Mouse (Mus musculus): Measurements from ENCODE around the gene Ssbp2. TPM values are rescaled to one million over a fixed set of nuclear protein-coding genes. Genes with fewer than 3 reads are reported as not detected.

The Ssbp2 gene
- polyA plus RNA-seq (2014; fragmentation: Illumina TruSeq; extraction: RNeasy Lipid Tissue Mini Kit (QIAGEN cat#74804); ENCODE audit: low read depth, low replicate concordance): 1.4 TPM

DNA sequence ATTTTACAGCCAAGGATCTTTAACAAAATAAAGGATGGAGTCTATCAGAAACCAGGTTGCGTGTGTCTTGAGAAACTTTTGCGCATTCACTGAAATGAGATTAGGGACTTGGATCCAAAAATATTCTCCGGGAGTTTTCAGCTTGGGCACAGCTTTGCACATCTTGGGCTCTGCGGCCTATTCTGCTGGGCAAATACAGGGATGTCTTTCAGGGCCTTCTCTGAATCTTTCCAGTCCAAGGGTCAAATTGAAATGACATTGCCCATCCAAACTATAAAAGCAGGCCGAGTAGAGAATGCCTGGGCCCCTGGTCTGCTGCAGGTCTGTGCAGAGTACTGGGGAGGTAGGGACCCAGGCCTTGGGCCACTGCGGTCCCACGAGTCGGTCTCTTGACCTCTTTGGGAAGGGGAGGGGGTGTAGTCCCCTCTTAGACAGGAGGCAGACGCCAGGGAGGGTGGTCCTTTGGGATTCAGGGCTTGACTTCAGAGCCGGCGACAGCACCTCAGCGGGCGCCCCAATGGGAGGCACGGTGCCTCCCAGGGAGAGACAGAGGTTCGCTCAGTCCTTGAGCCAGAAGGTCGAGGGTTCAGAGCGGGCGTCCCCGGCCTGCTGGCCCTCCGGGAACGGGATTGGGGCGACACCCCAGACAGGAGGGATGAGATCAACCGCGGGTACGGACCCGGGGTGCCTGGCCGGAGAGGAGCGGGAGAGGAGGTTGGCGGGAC, at the start of gene Ssbp2:
Ssbp2 (plus strand) TSS at position 388 of the 725 bp plus-strand sequence.

DNA sequence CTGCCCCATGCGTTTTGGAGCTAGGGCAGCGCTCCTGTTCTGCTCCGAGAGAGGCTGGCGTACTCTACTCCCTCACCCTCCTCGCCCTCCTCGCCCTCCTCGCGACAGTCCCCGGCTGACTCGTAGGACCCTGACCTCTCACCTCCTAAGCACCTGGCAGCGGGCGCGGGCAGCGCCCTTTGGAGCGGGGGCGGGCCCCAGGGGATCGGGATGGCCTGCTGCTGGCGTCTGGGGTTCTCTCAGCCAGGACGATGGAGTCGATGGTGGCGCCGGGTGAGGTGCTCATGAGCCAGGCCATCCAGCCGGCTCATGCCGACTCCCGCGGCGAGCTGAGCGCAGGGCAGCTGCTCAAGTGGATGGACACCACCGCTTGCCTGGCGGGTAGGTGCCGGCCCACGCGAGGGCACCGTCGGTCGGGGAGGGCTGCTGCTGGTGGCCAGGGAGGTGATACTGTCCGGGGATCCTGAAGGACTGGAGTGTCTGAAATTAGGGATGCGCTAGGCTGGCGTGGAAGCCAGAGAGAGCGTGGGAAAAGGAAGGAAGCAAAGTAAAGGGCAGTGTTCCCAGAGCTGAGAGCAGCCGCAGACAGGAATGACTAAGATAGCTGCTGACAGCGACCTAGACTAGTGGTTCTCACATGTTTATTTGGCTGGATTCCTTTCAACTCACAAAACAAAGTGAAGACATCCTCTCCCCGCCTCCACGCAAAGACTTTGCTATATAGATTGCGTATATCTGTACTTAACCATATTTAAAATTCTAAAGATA, 281.4 kb downstream of the Ssbp2 start, which contains the start of gene Acot12:
Acot12 (plus strand) TSS at position 233 of the 768 bp plus-strand sequence.

Other genes with a start within 250 kb of the Ssbp2 start
- 12.7 TPM for gene Atg10, start 236.3 kb upstream of the Ssbp2 start, polyA plus RNA-seq (2014; fragmentation: Illumina TruSeq; extraction: RNeasy Lipid Tissue Mini Kit (QIAGEN cat#74804); ENCODE audit: low read depth, low replicate concordance)